Mouse (Mus musculus) C2C12 (cell line): Measurements from ENCODE around the gene Dapp1.

ENCODE experiments used
- CEBPB ChIP-seq: IDR thresholded peaks from one replicate; pipeline ENCODE4 v1.6.1; 2011; ENCODE audit warnings: low read depth, mild to moderate bottlenecking, control low read depth, moderate library complexity
- CTCF ChIP-seq: IDR thresholded peaks from one replicate; pipeline ENCODE4 v1.5.1; 2011; ENCODE audit not compliant: control insufficient read depth, insufficient read depth, insufficient read length
- FOSL1 ChIP-seq: IDR thresholded peaks from one replicate; pipeline ENCODE4 v1.8.0; 2011; ENCODE audit warnings: mild to moderate bottlenecking, low read length; ENCODE audit not compliant: poor library complexity, insufficient read depth, severe bottlenecking
- MAX ChIP-seq: IDR thresholded peaks from one replicate; pipeline ENCODE4 v1.6.1; 2011; ENCODE audit warnings: mild to moderate bottlenecking, control low read depth
- MYOD1 ChIP-seq: IDR thresholded peaks from one replicate; pipeline ENCODE4 v1.6.1; 2011; ENCODE audit warnings: low read depth; ENCODE audit not compliant: control insufficient read depth, insufficient read length
- MYOG ChIP-seq: IDR thresholded peaks from one replicate; pipeline ENCODE4 v1.6.1; 2011; ENCODE audit not compliant: control insufficient read depth, insufficient read length; ENCODE audit errors: extremely low read depth
- USF1 ChIP-seq: IDR thresholded peaks from one replicate; pipeline ENCODE4 v1.6.1; 2011; ENCODE audit warnings: low read depth, mild to moderate bottlenecking, control low read depth, moderate library complexity

- TF ChIP-seq CTCF (no peak), CEBPB (no peak), USF1 (no peak), MAX (no peak), MYOG (no peak), MYOD1 (no peak), FOSL1 (no peak)
These were observed 86.1 kb downstream of the Dapp1 start for GRCm38 (mm10) chr3:137895196-137895595.
